Mouse (Mus musculus): ENCODE data around the gene Dao.

GRCm38 (mm10) chr5:114065161-114065560 lies 61.7 kb downstream of the Dao start, which contains the start of gene Usp30:
- TF ChIP-seq CTCF (IDR thresholded peaks at IDR 0.05; ENCODE audit: low read depth) (no peak), EP300 (IDR thresholded peaks at IDR 0.05; ENCODE audit: low read depth) (no peak)

Data from heart, postnatal 0 days (tissue).